ENCODE assay signal across 15 mouse cellular contexts in genomic region chr3:30207886-30208285, GRCm38 (mm10).
DNase-seq lines count a peak whose midpoint lies in the region; ATAC-seq and TF ChIP-seq lines count a peak whose summit lies in the region.
"Had no signal": no experiment of that assay in that cellular context is flagged by ENCODE, and none has a peak within 500 bp of the region (broad histone marks: within the 10 kb centered on the region; RNA-seq: fewer than 3 reads in every experiment).

No protein-coding gene starts in this region.

- no peaks in the 10 kb centered on the region for H3K36me3 ChIP-seq in heart, embryonic 13.5 days
- no peaks in the 10 kb centered on the region for H3K36me3 ChIP-seq in hindbrain, embryonic 15.5 days
- H3K36me3 ChIP-seq in neural tube, embryonic 13.5 days, result no peaks in the 10 kb centered on the region
- H3K36me3 ChIP-seq: kidney, embryonic 15.5 days; stomach, embryonic 15.5 days had no signal

- DNase-seq in heart, postnatal 36 days, result no peak
- DNase-seq in embryo, embryonic 9.5 days (ENCODE audit: extremely low spot score), result peak; percentile 29
- no peak for DNase-seq in right cerebral cortex, adult 18-20 months
- no peak for DNase-seq in left cerebral cortex, adult 2 months (ENCODE audit: extremely low spot score in 1 of 2, low spot score in 2 of 2)
- DNase-seq: adrenal gland, adult 8-10 months; gastrocnemius, postnatal 14 days; layer of hippocampus, adult 9-11 months; lung, postnatal 36 days; thymus, postnatal 4 days had no signal

- H3K27me3 ChIP-seq in heart, embryonic 13.5 days (replicated peaks), result no peaks in the 10 kb centered on the region
- no peaks in the 10 kb centered on the region; the same call in 1 of the 2 replicates for H3K27me3 ChIP-seq in hindbrain, embryonic 15.5 days
- H3K27me3 ChIP-seq in neural tube, embryonic 13.5 days, result peaks cover 5% of the 10 kb centered on the region; the same call in 1 of the 2 replicates
- H3K27me3 ChIP-seq: kidney, embryonic 15.5 days; stomach, embryonic 15.5 days had no signal

- intact Hi-C loops in heart, postnatal 36 days (cut with DNase I), result no loop called here
- intact Hi-C loops in left cerebral cortex, adult 2 months (cut with DNase I), result no loop called here

- peak overlapping the region; percentile 54 for H3K27ac ChIP-seq in heart, embryonic 13.5 days (replicated peaks)
- H3K27ac ChIP-seq in hindbrain, embryonic 15.5 days (replicated peaks), result peak overlapping the region; percentile 5
- H3K27ac ChIP-seq in neural tube, embryonic 13.5 days (replicated peaks), result no peak overlapping the region
- no peak overlapping the region for H3K27ac ChIP-seq in left cerebral cortex, adult 2 months
- H3K27ac ChIP-seq: kidney, embryonic 15.5 days; stomach, embryonic 15.5 days had no signal

- TF ChIP-seq CTCF in left cerebral cortex, adult 2 months (IDR thresholded peaks at IDR 0.05), result no peak

- H3K4me2 ChIP-seq in heart, embryonic 13.5 days, result peak overlapping the region; percentile 34
- H3K4me2 ChIP-seq in hindbrain, embryonic 15.5 days, result peak overlapping the region; percentile 23
- H3K4me2 ChIP-seq in neural tube, embryonic 13.5 days, result peak overlapping the region; percentile 36
- H3K4me2 ChIP-seq: kidney, embryonic 15.5 days; stomach, embryonic 15.5 days had no signal

- 0 out of 2 replicates have a peak overlapping the region, but pooled peaks have one; percentile 7 for H3K9ac ChIP-seq in heart, embryonic 13.5 days
- no peak overlapping the region for H3K9ac ChIP-seq in hindbrain, embryonic 15.5 days
- H3K9ac ChIP-seq in neural tube, embryonic 13.5 days, result no peak overlapping the region
- H3K9ac ChIP-seq: kidney, embryonic 15.5 days; stomach, embryonic 15.5 days had no signal

- H3K9me3 ChIP-seq in heart, embryonic 13.5 days, result no peaks in the 10 kb centered on the region
- no peaks in the 10 kb centered on the region for H3K9me3 ChIP-seq in hindbrain, embryonic 15.5 days
- H3K9me3 ChIP-seq in neural tube, embryonic 13.5 days, result no peaks in the 10 kb centered on the region
- H3K9me3 ChIP-seq: kidney, embryonic 15.5 days; stomach, embryonic 15.5 days had no signal

- H3K4me3 ChIP-seq in heart, embryonic 13.5 days, result no peak overlapping the region
- H3K4me3 ChIP-seq in hindbrain, embryonic 15.5 days, result no peak overlapping the region
- H3K4me3 ChIP-seq in neural tube, embryonic 13.5 days, result no peak overlapping the region
- H3K4me3 ChIP-seq in left cerebral cortex, adult 2 months, result no peak overlapping the region
- H3K4me3 ChIP-seq: kidney, embryonic 15.5 days; stomach, embryonic 15.5 days had no signal

- no peak for ATAC-seq in heart, embryonic 13.5 days (ENCODE audit: extremely low read depth, insufficient number of reproducible peaks, low FRiP score, low TSS enrichment)
- peak; percentile 65 for ATAC-seq in hindbrain, embryonic 15.5 days (ENCODE audit: low FRiP score, low read depth)
- peak; percentile 56; the same call in 1 of the 2 replicates for ATAC-seq in neural tube, embryonic 13.5 days (ENCODE audit: low read depth)
- ATAC-seq: Patski had no signal

- peaks cover 22% of the 10 kb centered on the region for H3K4me1 ChIP-seq in heart, embryonic 13.5 days
- H3K4me1 ChIP-seq in hindbrain, embryonic 15.5 days (replicated peaks), result peaks cover 6% of the 10 kb centered on the region; the same call in 1 of the 2 replicates
- peaks cover 22% of the 10 kb centered on the region for H3K4me1 ChIP-seq in neural tube, embryonic 13.5 days (replicated peaks)
- H3K4me1 ChIP-seq: stomach, embryonic 15.5 days had no signal

- 25% methylated on average over 8 of the region's 8 CpGs for WGBS in heart, embryonic 13.5 days
- WGBS in hindbrain, embryonic 15.5 days, result 26% methylated on average over 8 of the region's 8 CpGs
- WGBS in neural tube, embryonic 13.5 days, result 28% methylated on average over 8 of the region's 8 CpGs

Comparison
In these comparisons a context has a peak if more than half of its experiments do, and no peak if none do; other contexts are left out.
1. H3K27ac ChIP-seq: peak in heart, embryonic 13.5 days (single experiment) and hindbrain, embryonic 15.5 days (single experiment); none in neural tube, embryonic 13.5 days (single experiment) and left cerebral cortex, adult 2 months (single experiment).
2. Peak in every context shown above with its lines, with median percentiles within 50 percentile points of each other: H3K4me2 ChIP-seq.